Mouse (Mus musculus) kidney, embryonic 15.5 days (tissue): ENCODE measurements around the gene Znfx1. TPM values are rescaled to one million over a fixed set of nuclear protein-coding genes. Genes with fewer than 3 reads are reported as not detected.
A peak's percentile ranks its signal among the peaks of the same experiment; 100 is the strongest.

Experiments
- ATAC-seq: fragments of 200-750 bp; cut with Nextera tagmentation; replicated peaks from 2 replicates; pipeline ENCODE4 v1.8.0; 2017; ENCODE audit warnings: moderate TSS enrichment; ENCODE audit not compliant: low FRiP score
- H3K27ac ChIP-seq: fragments of 300-500 bp; sonication (generic); 2 replicates; pipeline ENCODE4 v1.5.1; 2015; ENCODE audit warnings: mild to moderate bottlenecking, inconsistent platforms
- H3K27me3 ChIP-seq: fragments of 300-500 bp; sonication (generic); 2 replicates; pipeline ENCODE4 v1.6.1; 2015; ENCODE audit warnings: inconsistent platforms
- H3K36me3 ChIP-seq: fragments of 300-500 bp; sonication (generic); 2 replicates; pipeline ENCODE4 v1.6.1; 2015; ENCODE audit warnings: inconsistent platforms
- H3K4me1 ChIP-seq: fragments of 300-500 bp; sonication (generic); 2 replicates; pipeline ENCODE4 v1.6.1; 2015; ENCODE audit warnings: inconsistent platforms
- H3K4me2 ChIP-seq: fragments of 300-500 bp; sonication (generic); 2 replicates; pipeline ENCODE4 v1.6.1; 2015; ENCODE audit warnings: moderate library complexity, mild to moderate bottlenecking, inconsistent platforms
- H3K4me3 ChIP-seq: fragments of 300-500 bp; sonication (generic); replicated peaks from 2 replicates; pipeline ENCODE4 v1.5.1; 2015; ENCODE audit warnings: mild to moderate bottlenecking, inconsistent platforms
- H3K9ac ChIP-seq: fragments of 300-500 bp; sonication (generic); 2 replicates; pipeline ENCODE4 v1.6.1; 2015; ENCODE audit warnings: mild to moderate bottlenecking, inconsistent platforms
- H3K9me3 ChIP-seq: fragments of 300-500 bp; sonication (generic); replicated peaks from 2 replicates; pipeline ENCODE4 v1.6.1; 2016; ENCODE audit warnings: inconsistent platforms
- WGBS: fragments of 180-500 bp; shearing (Covaris S2); methylation state at CpG from one replicate; pipeline ENCODE4 v1.1.7; 2015; ENCODE audit warnings: mixed read lengths; 5-methylcytosine and 5-hydroxymethylcytosine counted together
- polyA plus RNA-seq: library from polyadenylated mRNA; unstranded; fragments of >200 nt; fragmentation: Nextera tagmentation; extraction: Ambion mirVana; gene quantifications from 2 replicates; pipeline ENCODE4 v1.2.1, GENCODE M21; 2015

Gene Znfx1
- polyA plus RNA-seq, 1 experiment from 2014 or later: 10.2 TPM

DNA sequence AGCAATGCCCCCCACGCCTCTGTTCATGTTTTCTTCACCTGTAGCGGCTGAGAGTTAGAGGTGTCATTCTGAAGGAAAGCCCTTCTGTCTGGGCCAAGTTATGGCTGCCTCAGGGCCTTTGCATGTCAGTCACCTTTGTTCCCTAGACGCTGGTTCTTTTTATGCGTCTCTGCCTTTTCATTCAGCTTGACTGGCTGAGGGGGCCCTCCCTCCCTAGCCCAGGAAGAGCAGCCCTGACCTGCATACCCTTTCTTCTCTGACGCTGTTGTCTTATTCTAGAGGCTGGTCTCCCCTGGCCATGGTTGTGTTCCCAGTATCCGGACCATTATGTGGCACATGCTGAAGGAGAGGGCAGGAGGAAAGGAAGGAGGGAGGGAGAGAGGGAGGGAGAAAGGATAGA is 18.3 kb upstream of the Znfx1 start:
- no peaks in the 10 kb centered on the region for H3K36me3 ChIP-seq
- no peak overlapping the region for H3K4me2 ChIP-seq
- ATAC-seq: no peak
- no peak overlapping the region for H3K4me3 ChIP-seq
- WGBS: 52% methylated on average over 6 of the region's 6 CpGs
- H3K27me3 ChIP-seq: no peaks in the 10 kb centered on the region
- no peaks in the 10 kb centered on the region for H3K9me3 ChIP-seq
- H3K4me1 ChIP-seq: peaks cover 34% of the 10 kb centered on the region
- no peak overlapping the region for H3K27ac ChIP-seq
- no peak overlapping the region for H3K9ac ChIP-seq

DNA sequence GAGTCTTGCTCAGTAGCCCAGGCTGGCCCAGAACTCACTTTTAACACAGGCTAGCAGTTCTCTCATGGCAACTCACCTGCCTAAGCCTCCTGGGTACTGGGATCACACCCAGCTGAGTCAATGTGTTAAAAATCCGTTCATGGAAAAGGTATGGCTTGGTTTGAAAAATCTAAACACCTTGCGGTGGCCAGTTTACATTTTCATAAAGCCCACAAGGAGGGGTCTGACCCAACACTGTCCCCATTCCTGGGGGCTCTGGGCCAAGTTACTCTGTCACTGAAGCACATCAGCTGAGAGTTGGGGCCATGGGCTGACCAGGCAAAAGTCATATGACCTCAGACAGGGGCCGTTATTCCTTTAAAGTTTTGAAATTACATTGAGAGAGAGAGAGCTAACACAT is 17.6 kb upstream of the Znfx1 start:
- H3K9me3 ChIP-seq: no peaks in the 10 kb centered on the region
- no peak overlapping the region for H3K27ac ChIP-seq
- ATAC-seq: no peak
- no peak overlapping the region for H3K9ac ChIP-seq
- H3K4me3 ChIP-seq: no peak overlapping the region
- no peak overlapping the region for H3K4me2 ChIP-seq
- H3K27me3 ChIP-seq: no peaks in the 10 kb centered on the region
- no peaks in the 10 kb centered on the region for H3K36me3 ChIP-seq
- H3K4me1 ChIP-seq: peaks cover 32% of the 10 kb centered on the region
- WGBS: 76% methylated on average over 3 of the region's 3 CpGs

DNA sequence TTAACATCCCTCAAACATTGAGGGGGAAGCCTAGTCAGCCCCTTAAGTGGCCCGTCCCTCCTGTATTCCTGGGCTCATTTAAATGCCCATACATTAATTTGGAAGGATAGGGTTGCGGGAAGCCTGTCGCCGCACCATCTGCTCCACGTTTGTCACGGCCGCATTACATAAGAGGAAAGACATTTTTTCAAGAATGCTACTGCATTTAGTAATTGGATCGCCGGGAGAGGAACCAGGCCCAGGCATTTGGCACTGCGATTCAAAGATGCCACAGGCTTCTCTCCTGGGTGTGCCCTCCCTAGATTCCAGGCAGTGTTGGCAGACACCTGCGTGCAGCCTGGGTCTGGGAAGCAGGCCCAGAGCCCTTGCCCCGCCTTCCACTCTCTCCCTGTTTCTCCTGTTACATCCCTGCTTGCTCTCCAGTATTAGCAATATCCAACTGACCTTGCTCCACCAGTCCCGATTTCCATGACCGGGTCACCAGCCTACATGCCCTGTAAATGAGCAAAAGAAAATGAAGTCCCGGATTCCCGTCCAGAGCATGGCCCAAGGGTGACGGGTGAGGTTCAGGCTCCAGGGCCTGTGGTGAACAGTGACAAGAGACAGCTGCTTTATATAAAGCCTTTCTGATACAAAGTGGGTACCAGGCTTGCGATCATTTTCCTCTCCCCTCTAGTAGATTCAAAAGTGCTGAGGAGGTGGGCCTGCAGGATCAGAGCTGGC is 16.9 kb upstream of the Znfx1 start:
- Histone ChIP-seq H3K36me3 (no peaks in the 10 kb centered on the region), H3K27ac (0 out of 2 replicates have a peak overlapping the region, but pooled peaks have one; percentile 18), H3K4me2 (no peak overlapping the region), H3K27me3 (no peaks in the 10 kb centered on the region), H3K4me3 (no peak overlapping the region), H3K9ac (no peak overlapping the region), H3K4me1 (peaks cover 32% of the 10 kb centered on the region), H3K9me3 (no peaks in the 10 kb centered on the region)
- WGBS: 34% methylated on average over 18 of the region's 18 CpGs
- no peak for ATAC-seq

DNA sequence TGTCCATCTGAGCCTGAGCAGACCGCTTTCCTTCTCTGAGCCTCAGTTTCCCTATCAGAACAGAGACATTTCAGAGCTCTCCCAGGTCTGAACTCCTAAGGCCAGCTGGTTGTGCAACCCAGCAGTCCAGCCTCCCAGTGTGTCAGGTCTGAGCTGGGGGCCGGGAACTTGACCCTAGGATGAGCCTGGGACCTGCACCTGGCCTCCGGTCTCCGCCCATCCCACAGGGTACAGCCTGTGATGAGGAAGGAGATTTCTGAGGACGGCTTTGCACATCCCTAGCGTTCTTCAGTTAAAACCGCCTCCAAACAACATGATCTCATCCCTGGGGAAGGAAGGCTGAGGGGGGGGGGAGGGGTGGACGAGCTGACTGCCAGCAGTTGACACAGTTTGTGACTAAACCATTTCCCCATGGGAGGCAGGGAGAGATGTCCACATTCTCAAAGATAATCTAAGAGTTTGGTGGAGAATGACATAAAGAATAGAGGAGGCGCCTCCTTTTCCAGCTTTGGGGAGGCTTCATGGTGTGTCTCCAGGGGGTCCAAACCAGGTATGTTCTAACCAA is 16.2 kb upstream of the Znfx1 start:
- WGBS: 50% methylated on average over 9 of the region's 9 CpGs
- 0 out of 2 replicates have a peak, but pooled peaks have one; percentile 19 for ATAC-seq
- no peaks in the 10 kb centered on the region for H3K36me3 ChIP-seq

DNA sequence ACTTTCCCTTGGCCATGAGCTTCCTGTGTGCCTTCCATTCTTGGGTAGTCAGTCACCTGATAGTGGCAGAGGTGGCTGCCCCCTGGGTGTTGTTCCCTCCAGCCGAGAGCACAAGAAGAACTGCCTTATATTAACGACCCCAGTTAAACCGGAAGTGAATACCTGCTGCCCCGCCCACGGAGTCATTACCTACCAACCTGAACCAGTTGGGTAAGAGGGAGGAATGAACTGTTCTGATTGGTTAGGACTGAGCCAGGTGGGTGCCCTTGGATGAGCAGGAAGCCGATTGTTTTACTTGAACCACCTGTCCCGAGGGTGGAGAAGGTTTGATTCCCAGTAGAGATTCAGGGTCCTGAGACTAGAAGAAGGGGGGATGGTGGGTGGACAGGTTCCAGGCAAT is 15.7 kb upstream of the Znfx1 start:
- H3K4me2 ChIP-seq: no peak overlapping the region
- H3K4me1 ChIP-seq: peaks cover 32% of the 10 kb centered on the region
- no peak overlapping the region for H3K27ac ChIP-seq
- WGBS: 28% methylated on average over 7 of the region's 7 CpGs
- no peaks in the 10 kb centered on the region for H3K9me3 ChIP-seq
- no peaks in the 10 kb centered on the region for H3K36me3 ChIP-seq
- H3K4me3 ChIP-seq: no peak overlapping the region
- no peak overlapping the region for H3K9ac ChIP-seq
- no peak; the same call in 1 of the 2 replicates for ATAC-seq
- no peaks in the 10 kb centered on the region for H3K27me3 ChIP-seq

More for the DNA sequence above, 16.2 kb upstream of the Znfx1 start:
- no peak overlapping the region for H3K9ac ChIP-seq
- H3K4me3 ChIP-seq: no peak overlapping the region
- H3K4me2 ChIP-seq: no peak overlapping the region
- 0 out of 2 replicates have a peak overlapping the region, but pooled peaks have one; percentile 18 for H3K27ac ChIP-seq
- peaks cover 32% of the 10 kb centered on the region for H3K4me1 ChIP-seq
- no peaks in the 10 kb centered on the region for H3K9me3 ChIP-seq
- no peaks in the 10 kb centered on the region for H3K27me3 ChIP-seq

DNA sequence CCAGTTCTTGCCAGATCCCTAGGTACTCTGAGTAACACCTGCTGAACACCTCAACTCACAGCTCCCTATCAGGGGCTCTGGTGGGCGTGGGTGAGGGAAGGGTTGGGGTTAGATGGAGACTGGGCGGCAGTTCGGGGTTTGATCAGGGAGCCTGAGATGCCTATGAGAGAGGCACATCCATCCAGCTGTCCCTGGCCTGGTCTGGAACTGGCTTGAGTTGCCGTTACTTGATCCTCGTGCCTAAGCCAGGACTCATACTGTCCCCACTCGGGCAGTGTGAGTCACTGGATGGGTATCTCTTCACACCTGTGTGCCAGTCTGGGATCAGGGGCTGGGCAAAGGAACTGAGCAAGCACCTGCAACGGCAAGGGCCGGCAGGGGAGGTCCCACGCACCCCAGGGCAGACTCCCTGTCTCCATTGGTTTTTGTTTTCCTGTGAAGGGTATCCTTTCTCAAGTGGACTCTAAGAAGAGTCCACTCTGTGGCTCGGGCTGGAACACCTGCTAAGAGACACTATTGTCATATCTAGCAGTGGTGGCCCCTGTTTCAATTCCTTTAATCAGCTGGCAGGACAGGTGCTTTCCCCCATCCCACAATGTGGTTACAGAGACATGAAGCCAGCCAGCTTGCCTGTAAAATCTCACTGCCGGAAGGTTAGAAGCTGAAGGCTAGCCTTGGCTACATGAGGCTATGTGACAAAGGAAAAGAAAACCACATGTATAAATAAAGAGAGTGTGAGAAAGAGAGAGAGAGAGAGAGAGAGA is 14.6 kb upstream of the Znfx1 start:
- H3K27ac ChIP-seq: no peak overlapping the region
- 83% methylated on average over 11 of the region's 11 CpGs for WGBS

DNA sequence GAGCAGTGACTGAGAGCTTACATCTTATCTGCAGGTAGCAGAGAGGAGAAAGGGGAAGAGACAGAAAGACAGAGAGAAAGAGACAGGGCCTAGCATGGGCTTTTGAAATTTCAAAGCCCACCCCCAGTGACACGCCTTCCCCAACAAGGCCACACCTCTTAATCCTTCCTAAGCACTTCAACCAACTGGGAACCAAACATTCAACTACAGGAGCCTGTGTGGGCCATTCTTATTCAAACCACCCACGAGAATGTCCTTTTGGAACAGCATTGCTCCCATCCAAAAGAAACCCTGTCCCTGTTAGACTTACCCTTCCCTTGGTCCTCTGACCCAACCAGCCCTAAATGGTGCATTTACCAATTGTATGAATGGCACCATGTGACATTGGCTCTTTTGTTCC is 13.9 kb upstream of the Znfx1 start:
- Histone ChIP-seq H3K9ac (no peak overlapping the region), H3K27ac (no peak overlapping the region), H3K4me3 (no peak overlapping the region), H3K4me1 (peaks cover 29% of the 10 kb centered on the region), H3K9me3 (no peaks in the 10 kb centered on the region), H3K27me3 (no peaks in the 10 kb centered on the region), H3K4me2 (no peak overlapping the region), H3K36me3 (no peaks in the 10 kb centered on the region)
- WGBS: 80% methylated on average over 2 of the region's 2 CpGs
- no peak for ATAC-seq

More for the DNA sequence above, 14.6 kb upstream of the Znfx1 start:
- Histone ChIP-seq H3K27me3 (no peaks in the 10 kb centered on the region), H3K4me3 (no peak overlapping the region), H3K4me1 (peaks cover 33% of the 10 kb centered on the region), H3K9ac (no peak overlapping the region), H3K4me2 (no peak overlapping the region), H3K9me3 (no peaks in the 10 kb centered on the region), H3K36me3 (no peaks in the 10 kb centered on the region)
- ATAC-seq: no peak

DNA sequence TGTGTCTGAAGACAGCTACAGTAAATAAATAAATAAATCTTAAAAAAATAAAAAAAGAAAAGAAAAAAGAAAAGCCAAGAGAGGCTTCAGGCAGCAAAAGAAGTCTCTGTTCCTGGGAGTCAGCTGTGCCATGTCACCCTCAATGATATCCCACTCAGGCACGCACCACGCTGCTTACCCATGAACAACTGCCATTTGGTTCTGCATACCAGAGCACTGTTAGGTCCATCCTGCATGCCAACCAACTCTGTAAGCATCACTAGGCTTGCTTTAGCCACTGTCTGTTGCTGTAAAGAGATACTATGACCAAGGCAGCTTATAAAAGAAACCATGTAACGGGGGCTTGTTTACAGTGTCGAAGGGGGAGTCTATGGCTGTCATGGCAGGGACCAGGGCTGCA is 13.5 kb upstream of the Znfx1 start:
- no peak overlapping the region for H3K4me3 ChIP-seq
- no peaks in the 10 kb centered on the region for H3K27me3 ChIP-seq
- WGBS: 90% methylated on average over 4 of the region's 4 CpGs
- no peaks in the 10 kb centered on the region for H3K9me3 ChIP-seq
- no peak for ATAC-seq
- peaks cover 28% of the 10 kb centered on the region for H3K4me1 ChIP-seq
- no peak overlapping the region for H3K4me2 ChIP-seq
- no peak overlapping the region for H3K9ac ChIP-seq
- no peaks in the 10 kb centered on the region for H3K36me3 ChIP-seq
- no peak overlapping the region for H3K27ac ChIP-seq

DNA sequence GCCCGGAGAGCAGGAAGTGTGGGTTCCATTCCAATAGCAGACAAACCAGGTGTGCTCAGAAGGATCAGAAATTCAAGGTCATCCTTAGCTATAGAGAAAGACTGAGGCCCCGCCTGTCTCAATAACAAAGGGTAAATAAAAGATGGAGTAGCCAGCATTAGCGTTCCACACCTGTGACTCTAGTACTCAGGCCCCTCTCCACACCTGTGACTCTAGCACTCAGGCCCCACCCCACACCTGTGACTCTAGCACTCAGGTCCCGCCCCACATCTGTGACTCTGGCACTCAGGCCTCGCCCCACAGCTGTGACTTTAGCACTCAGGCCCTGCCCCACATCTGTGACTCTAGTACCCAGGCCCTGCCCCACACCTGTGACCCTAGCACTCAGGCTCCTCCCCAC is 11.8 kb upstream of the Znfx1 start:
- Histone ChIP-seq H3K27ac (no peak overlapping the region), H3K4me2 (no peak overlapping the region), H3K4me3 (no peak overlapping the region), H3K4me1 (peaks cover 27% of the 10 kb centered on the region), H3K27me3 (no peaks in the 10 kb centered on the region), H3K9ac (no peak overlapping the region), H3K9me3 (no peaks in the 10 kb centered on the region), H3K36me3 (no peaks in the 10 kb centered on the region)
- 87% methylated on average over 5 of the region's 5 CpGs for WGBS
- ATAC-seq: no peak

DNA sequence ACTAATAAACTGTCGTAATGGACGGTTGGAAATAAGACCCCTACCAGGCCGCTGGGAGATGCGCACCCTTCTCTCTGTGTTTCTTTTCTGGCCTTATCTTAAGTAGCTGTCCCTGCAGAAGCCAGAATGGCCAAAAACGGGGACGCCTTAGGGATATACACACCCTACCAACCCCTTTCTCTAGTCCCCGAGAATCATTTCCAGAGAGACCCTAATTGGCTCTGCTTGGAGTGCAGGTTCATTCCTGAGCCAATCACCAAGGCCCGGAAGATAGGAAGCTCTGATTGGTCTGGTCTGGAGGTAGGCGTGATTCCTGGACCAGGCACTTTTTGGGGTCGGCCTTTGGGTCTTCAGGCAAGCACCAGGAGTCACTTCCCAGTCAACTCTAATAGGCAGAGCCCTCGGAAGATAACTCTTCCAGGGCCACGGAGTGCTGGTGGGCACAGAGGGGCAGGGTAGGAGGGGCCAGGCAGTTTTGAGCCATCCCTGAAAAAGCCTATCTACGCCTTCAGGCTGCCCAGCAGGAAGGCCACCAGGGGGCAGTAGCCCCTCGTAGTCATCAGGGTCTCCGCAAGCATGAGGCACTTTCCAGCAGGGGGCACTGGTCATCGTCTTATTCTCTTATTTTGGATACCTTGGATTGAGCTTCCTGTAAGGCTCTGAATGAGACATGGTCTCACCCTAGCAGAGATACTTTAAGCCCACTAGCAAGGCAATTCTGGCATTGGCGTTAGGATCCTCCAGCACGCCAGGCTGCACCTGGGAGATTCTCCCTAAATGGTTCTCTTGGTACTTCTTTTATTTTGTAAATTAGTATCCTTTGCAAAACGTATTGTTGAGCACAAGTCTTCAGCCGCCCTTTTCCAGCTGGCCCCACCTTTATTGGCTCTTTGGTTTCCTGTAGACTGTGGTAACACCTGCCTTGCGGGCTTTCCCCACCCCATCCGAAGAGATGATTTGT is 9.1 kb upstream of the Znfx1 start:
- H3K4me1 ChIP-seq: peaks cover 15% of the 10 kb centered on the region
- peak; percentile 94 for ATAC-seq
- no peaks in the 10 kb centered on the region for H3K27me3 ChIP-seq
- H3K36me3 ChIP-seq: peaks cover 2% of the 10 kb centered on the region; the same call in 1 of the 2 replicates
- H3K4me3 ChIP-seq: peak overlapping the region; percentile 53
- peak overlapping the region; percentile 78 for H3K4me2 ChIP-seq
- WGBS: 7% methylated on average over 22 of the region's 22 CpGs
- no peaks in the 10 kb centered on the region for H3K9me3 ChIP-seq
- H3K9ac ChIP-seq: peak overlapping the region; percentile 37
- H3K27ac ChIP-seq: peak overlapping the region; percentile 64

DNA sequence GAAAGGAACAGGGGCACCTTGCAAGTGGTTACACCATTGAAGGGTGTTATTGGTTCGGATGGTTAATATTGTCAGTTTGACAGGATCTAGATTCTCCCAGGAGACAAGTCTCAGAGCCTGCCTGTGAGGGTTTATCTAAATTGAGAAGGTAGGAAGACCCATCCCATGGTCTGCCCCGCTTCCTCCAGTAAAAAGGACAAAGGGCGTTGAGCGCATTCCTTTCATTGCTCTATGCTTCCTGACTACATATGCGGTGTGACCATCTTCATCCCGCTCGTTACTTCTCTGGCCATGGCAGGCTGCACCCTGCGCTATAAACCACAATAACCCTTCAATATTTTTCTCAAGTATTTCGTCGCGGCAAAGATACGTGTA is 8.4 kb upstream of the Znfx1 start:
- no peak for ATAC-seq
- H3K27ac ChIP-seq: peak overlapping the region; percentile 64
- 23% methylated on average over 12 of the region's 12 CpGs for WGBS

More for the DNA sequence above, 8.4 kb upstream of the Znfx1 start:
- Histone ChIP-seq H3K9ac (peak overlapping the region; percentile 37), H3K9me3 (no peaks in the 10 kb centered on the region), H3K4me3 (peak overlapping the region; percentile 53), H3K4me1 (peaks cover 19% of the 10 kb centered on the region), H3K27me3 (no peaks in the 10 kb centered on the region), H3K36me3 (peaks cover 9% of the 10 kb centered on the region), H3K4me2 (peak overlapping the region; percentile 78)
